Mouse (Mus musculus) gastrocnemius, postnatal 4 days (tissue): ENCODE measurements at regions not wholly inside any gene's neighbourhood (a gene's known extent, or its start where the extent isn't known, plus 50 kb on each side); places are given as distances from the start of the nearest gene placed in this dataset.

Experiments
- DNase-seq, 2 experiments: peaks; one replicate each; pipeline ENCODE4 v3.0.0; 2021 to 2022; ENCODE audit warnings: low spot score in 2 of 2, mixed read lengths in 2 of 2

- DNase-seq = no peak
Observed at GRCm38 (mm10) chr13:107406977-107407673, 385.2 kb upstream of the Kif2a start.

GRCm38 (mm10) chr13:107398621-107399363 lies 376.9 kb upstream of the Kif2a start:
- no peak for DNase-seq

- no peak for DNase-seq
Observed at GRCm38 (mm10) chr13:107396036-107396435, 374.1 kb upstream of the Kif2a start.

- DNase-seq = no peak
Observed at GRCm38 (mm10) chr13:107394451-107394850, 372.5 kb upstream of the Kif2a start.

- DNase-seq = no peak
Observed at GRCm38 (mm10) chr13:107389535-107390150, 367.7 kb upstream of the Kif2a start.

GRCm38 (mm10) chr13:107389074-107389473 lies 367.1 kb upstream of the Kif2a start:
- no peak for DNase-seq

GRCm38 (mm10) chr13:107378076-107378475 lies 356.1 kb upstream of the Kif2a start:
- no peak for DNase-seq

GRCm38 (mm10) chr13:107372666-107373065 lies 350.7 kb upstream of the Kif2a start:
- DNase-seq = no peak

- no peak for DNase-seq
Observed at GRCm38 (mm10) chr13:107371616-107372582, 350.0 kb upstream of the Kif2a start.

- no peak for DNase-seq
Observed at GRCm38 (mm10) chr13:107367639-107368038, 345.7 kb upstream of the Kif2a start.

GRCm38 (mm10) chr13:107365766-107366165 lies 343.8 kb upstream of the Kif2a start:
- no peak for DNase-seq

- DNase-seq = no peak
Observed at GRCm38 (mm10) chr13:107365241-107365640, 343.3 kb upstream of the Kif2a start.

GRCm38 (mm10) chr13:107362806-107363687 lies 341.1 kb upstream of the Kif2a start:
- DNase-seq = no peak

- DNase-seq = no peak
Observed at GRCm38 (mm10) chr13:107340802-107341364, 319.0 kb upstream of the Kif2a start.

GRCm38 (mm10) chr13:107338111-107338510 lies 316.2 kb upstream of the Kif2a start:
- no peak for DNase-seq

- no peak for DNase-seq
Observed at GRCm38 (mm10) chr13:107337111-107337510, 315.2 kb upstream of the Kif2a start.

- no peak for DNase-seq
Observed at GRCm38 (mm10) chr13:107329348-107329747, 307.4 kb upstream of the Kif2a start.

GRCm38 (mm10) chr13:107325707-107326495 lies 304.0 kb upstream of the Kif2a start:
- DNase-seq = peak in 1 of 2 experiments; percentile 16

- no peak for DNase-seq
Observed at GRCm38 (mm10) chr13:107314746-107315145, 292.8 kb upstream of the Kif2a start.
